In the genomic region with DNA sequence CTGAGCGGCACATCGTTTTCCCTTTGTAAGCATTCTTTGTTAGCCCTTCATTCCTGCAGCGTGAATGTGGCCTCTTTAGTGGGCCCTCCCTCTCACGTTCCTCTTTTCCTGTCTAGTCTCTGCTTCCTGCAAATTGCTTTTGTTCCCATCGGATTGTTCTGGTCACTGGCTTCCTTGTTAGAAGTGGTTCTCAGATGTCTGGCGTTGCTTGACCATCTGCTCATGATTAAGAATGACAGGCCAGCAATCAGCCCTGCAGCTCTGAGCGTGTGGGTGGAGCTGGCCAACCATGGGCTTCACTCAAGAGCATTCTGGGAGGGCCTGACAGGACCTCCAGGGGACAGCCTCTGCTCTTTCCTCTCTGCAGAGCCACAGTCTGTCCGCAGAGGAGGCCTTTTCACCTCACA, we compare ENCODE assay signal across 8 mouse cellular contexts.
A peak's percentile ranks its signal among the peaks of the same experiment; 100 is the strongest.
DNase-seq lines count a peak whose midpoint lies in the region; ATAC-seq lines count a peak whose summit lies in the region.

No protein-coding gene starts in this region.

- intact Hi-C loops in left cerebral cortex, postnatal 4 days (cut with DNase I): no loop called here

- WGBS in hindbrain, embryonic 12.5 days: under 1% methylated on average over 8 of the region's 8 CpGs
- WGBS in neural tube, embryonic 13.5 days: 2% methylated on average over 8 of the region's 8 CpGs

- no peaks in the 10 kb centered on the region for H3K9me3 ChIP-seq in hindbrain, embryonic 12.5 days (replicated peaks)
- H3K9me3 ChIP-seq in neural tube, embryonic 13.5 days: no peaks in the 10 kb centered on the region

- H3K4me3 ChIP-seq in hindbrain, embryonic 12.5 days: no peak overlapping the region
- H3K4me3 ChIP-seq in neural tube, embryonic 13.5 days: no peak overlapping the region

- no peaks in the 10 kb centered on the region; the same call in 1 of the 2 replicates for H3K27me3 ChIP-seq in hindbrain, embryonic 12.5 days
- no peaks in the 10 kb centered on the region for H3K27me3 ChIP-seq in neural tube, embryonic 13.5 days

- peak overlapping the region; percentile 90 for H3K27ac ChIP-seq in hindbrain, embryonic 12.5 days
- H3K27ac ChIP-seq in neural tube, embryonic 13.5 days (replicated peaks): peak overlapping the region; percentile 87

- no peaks in the 10 kb centered on the region for H3K36me3 ChIP-seq in hindbrain, embryonic 12.5 days
- H3K36me3 ChIP-seq in neural tube, embryonic 13.5 days: no peaks in the 10 kb centered on the region

- no peak overlapping the region for H3K9ac ChIP-seq in hindbrain, embryonic 12.5 days
- peak overlapping the region; percentile 43; the same call in 1 of the 2 replicates for H3K9ac ChIP-seq in neural tube, embryonic 13.5 days

- peak; percentile 61 for DNase-seq in left cerebral cortex, postnatal 4 days
- no peak for DNase-seq in left cerebral cortex, adult 8-10 months (ENCODE audit: low spot score in 2 of 2)
- peak; percentile 93 for DNase-seq in embryo, embryonic 10.5 days (ENCODE audit: low spot score)
- no peak for DNase-seq in adrenal gland, adult 8-10 months
- DNase-seq in frontal cortex, postnatal 10 days (ENCODE audit: low spot score in 2 of 2): no peak
- no peak for DNase-seq in frontal cortex, postnatal 14 days (ENCODE audit: low spot score in 2 of 2)

- peaks cover 32% of the 10 kb centered on the region for H3K4me1 ChIP-seq in hindbrain, embryonic 12.5 days
- H3K4me1 ChIP-seq in neural tube, embryonic 13.5 days (replicated peaks): peaks cover 36% of the 10 kb centered on the region

- peak; percentile 90 for ATAC-seq in hindbrain, embryonic 12.5 days (ENCODE audit: low FRiP score)
- peak; percentile 74 for ATAC-seq in neural tube, embryonic 13.5 days (ENCODE audit: low read depth)

- H3K4me2 ChIP-seq in hindbrain, embryonic 12.5 days (replicated peaks): 0 out of 2 replicates have a peak overlapping the region, but pooled peaks have one; percentile 5
- no peak overlapping the region for H3K4me2 ChIP-seq in neural tube, embryonic 13.5 days

Comparison
In these comparisons a context has a peak if more than half of its experiments do, and no peak if none do; other contexts are left out.
1. DNase-seq: peak in left cerebral cortex, postnatal 4 days (single experiment) and embryo, embryonic 10.5 days (single experiment); none in left cerebral cortex, adult 8-10 months (0 of 2), adrenal gland, adult 8-10 months (single experiment), frontal cortex, postnatal 10 days (0 of 2) and frontal cortex, postnatal 14 days (0 of 2).